Mouse (Mus musculus) heart, adult 2 months (tissue): ENCODE results near the gene Itga1.

ENCODE experiments used
- CTCF ChIP-seq: fragments of 200-600 bp; IDR thresholded peaks from 2 replicates; pipeline ENCODE4 v1.8.1; 2022; ENCODE audit warnings: antibody characterized with exemption, mild to moderate bottlenecking, moderate library complexity
- POLR2A ChIP-seq: fragments of 200-500 bp; IDR thresholded peaks from 2 replicates; pipeline ENCODE4 v1.6.1; 2011; ENCODE audit warnings: mild to moderate bottlenecking, low read depth, low read length, control low read depth; ENCODE audit not compliant: insufficient read depth

DNA sequence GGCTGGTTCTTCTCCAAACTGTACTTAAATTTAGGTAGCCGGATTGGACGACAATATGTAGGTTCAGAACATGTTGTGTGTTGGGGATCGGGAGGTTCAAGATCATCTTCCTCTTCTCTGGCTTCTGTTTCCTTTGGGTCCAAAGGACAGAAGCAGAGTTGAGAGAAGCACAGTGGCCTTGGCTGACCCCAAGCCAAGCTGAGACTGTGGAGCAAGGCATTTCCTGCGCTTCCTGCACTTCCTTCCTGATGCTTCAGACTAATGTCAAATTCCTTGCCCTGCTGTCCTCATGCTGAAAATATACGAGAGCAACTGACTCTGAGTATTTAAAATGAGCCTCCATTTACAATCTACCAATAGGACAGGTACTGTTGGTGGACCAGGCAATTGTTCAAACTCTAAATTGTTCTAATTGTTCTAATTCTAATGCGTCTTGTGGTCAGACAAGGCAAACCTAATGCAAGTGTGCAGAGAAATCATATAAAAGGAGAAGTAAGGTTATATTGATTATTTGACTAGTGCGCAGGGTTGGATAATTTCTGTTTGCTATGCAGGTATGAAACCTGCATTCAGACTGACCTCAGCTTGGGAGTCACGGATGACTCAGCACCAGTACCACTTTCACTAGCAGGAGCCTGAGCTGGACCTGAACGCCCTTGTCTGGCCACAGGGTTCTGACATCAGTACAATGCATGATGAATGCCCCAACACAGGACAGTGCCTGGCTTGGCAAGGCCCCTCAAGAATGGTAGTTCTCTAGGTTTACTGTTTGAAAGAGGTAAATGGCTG is 24.2 kb downstream of the Itga1 start:
- TF ChIP-seq CTCF: no peak
- no peak for TF ChIP-seq POLR2A
